Mouse (Mus musculus): ENCODE results near the gene Dst. TPM values are rescaled to one million over a fixed set of nuclear protein-coding genes. Genes with fewer than 3 reads are reported as not detected.
"Not testable (repeated sequence)": the region's sequence is repeated elsewhere in the genome, so short reads cannot be mapped to it uniquely, and the experiment has no call there.

Gene Dst
- polyA plus RNA-seq, 1 experiment from 2014 or later = 23.5 TPM

DNA sequence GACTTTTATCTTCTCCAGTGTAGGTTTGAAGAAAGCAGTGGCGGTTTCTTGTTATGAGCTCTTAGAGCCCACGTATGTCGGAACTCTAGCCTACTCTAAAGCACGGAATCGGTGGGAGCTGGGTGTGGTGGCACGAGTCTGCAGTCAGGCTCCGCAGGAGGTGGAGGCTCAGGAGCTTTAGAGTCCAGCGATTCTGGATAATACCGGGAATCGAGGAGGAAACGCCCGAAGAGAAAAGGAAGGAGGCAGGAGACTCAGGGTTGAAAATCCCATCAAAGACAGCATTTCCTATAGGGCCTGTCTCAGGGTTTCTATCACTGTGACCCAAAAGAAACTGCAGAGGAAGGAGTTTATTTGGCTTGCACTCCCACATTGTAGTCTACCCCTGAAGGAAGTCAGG, 151.2 kb downstream of the Dst start:
- peaks cover 18% of the 10 kb centered on the region for H3K4me1 ChIP-seq
- 89% methylated on average over 12 of the region's 12 CpGs for WGBS
- H3K27me3 ChIP-seq = no peaks in the 10 kb centered on the region
- no peak overlapping the region for H3K4me3 ChIP-seq
- no peak overlapping the region for H3K4me2 ChIP-seq (replicated peaks)
- H3K27ac ChIP-seq = no peak overlapping the region
- H3K36me3 ChIP-seq = no peaks in the 10 kb centered on the region
- no peak overlapping the region for H3K9ac ChIP-seq
- H3K9me3 ChIP-seq = no peaks in the 10 kb centered on the region
- no peak for ATAC-seq (ENCODE audit: low FRiP score, low read depth)

DNA sequence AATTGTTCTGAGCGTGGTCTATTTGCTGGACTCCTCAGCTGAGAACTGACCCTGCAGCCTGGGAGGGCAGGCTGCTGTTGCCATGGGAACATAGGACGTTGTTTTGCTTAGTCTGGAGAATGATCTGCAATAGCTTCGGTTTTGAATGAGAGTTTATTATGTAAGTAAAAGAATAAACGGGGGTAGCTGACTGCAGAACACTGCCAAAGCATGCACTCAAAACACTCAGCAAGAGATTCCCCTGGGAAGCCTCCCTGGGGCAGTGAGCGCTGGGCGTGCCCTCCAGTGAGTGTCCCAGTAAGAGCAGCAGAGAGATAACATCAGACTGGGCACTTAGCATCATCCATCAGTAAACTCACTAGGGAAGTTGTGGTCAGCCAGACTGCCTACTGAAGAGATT, 152.4 kb downstream of the Dst start:
- Histone ChIP-seq H3K27ac (no peak overlapping the region), H3K4me2 (replicated peaks) (no peak overlapping the region), H3K4me3 (no peak overlapping the region), H3K36me3 (no peaks in the 10 kb centered on the region), H3K9ac (no peak overlapping the region), H3K27me3 (no peaks in the 10 kb centered on the region), H3K9me3 (no peaks in the 10 kb centered on the region), H3K4me1 (peaks cover 18% of the 10 kb centered on the region)
- WGBS = 19% methylated on average over 6 of the region's 6 CpGs
- ATAC-seq (ENCODE audit: low FRiP score, low read depth) = no peak

- 19% methylated on average over 4 of the region's 4 CpGs for WGBS
- no peak overlapping the region; the same call in 1 of the 2 replicates for H3K4me2 ChIP-seq (replicated peaks)
Observed at GRCm38 (mm10) chr1:34061078-34061477, 153.1 kb downstream of the Dst start.

GRCm38 (mm10) chr1:34061860-34062259, 153.8 kb downstream of the Dst start:
- no peak overlapping the region for H3K4me3 ChIP-seq
- H3K9me3 ChIP-seq = no peaks in the 10 kb centered on the region
- WGBS = 64% methylated on average over 1 of the region's 1 CpGs
- ATAC-seq (ENCODE audit: low FRiP score, low read depth) = no peak
- no peak overlapping the region for H3K4me2 ChIP-seq (replicated peaks)
- H3K27ac ChIP-seq = no peak overlapping the region
- H3K4me1 ChIP-seq = peaks cover 18% of the 10 kb centered on the region
- H3K27me3 ChIP-seq = no peaks in the 10 kb centered on the region
- no peak overlapping the region for H3K9ac ChIP-seq
- H3K36me3 ChIP-seq = no peaks in the 10 kb centered on the region

More at GRCm38 (mm10) chr1:34061078-34061477, 153.1 kb downstream of the Dst start:
- no peak overlapping the region for H3K4me3 ChIP-seq
- ATAC-seq (ENCODE audit: low FRiP score, low read depth) = peak; percentile 52
- H3K9me3 ChIP-seq = no peaks in the 10 kb centered on the region
- no peak overlapping the region for H3K9ac ChIP-seq
- no peak overlapping the region for H3K27ac ChIP-seq
- peaks cover 18% of the 10 kb centered on the region for H3K4me1 ChIP-seq
- no peaks in the 10 kb centered on the region for H3K27me3 ChIP-seq
- H3K36me3 ChIP-seq = no peaks in the 10 kb centered on the region

DNA sequence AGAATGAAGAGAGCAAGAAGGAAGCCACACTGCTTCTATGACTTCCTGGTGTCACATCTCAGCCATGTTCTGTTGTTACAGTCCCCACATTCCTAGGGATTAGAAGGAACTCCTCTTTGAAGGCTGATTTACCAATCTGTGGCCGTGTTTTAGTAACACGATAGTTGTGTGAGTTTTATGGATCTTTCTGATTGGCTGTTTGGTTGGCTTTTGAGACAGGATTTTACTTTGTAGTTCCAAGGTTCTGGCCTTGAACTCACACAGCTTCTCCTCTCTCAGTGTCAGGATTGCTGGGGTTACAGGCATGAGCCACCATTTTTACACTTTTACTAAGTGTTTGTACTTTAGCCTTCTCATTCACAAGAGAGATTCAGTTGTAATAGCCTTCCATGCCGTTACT, 155.9 kb downstream of the Dst start:
- H3K4me2 ChIP-seq (replicated peaks) = no peak overlapping the region
- H3K9me3 ChIP-seq = no peaks in the 10 kb centered on the region
- no peak overlapping the region for H3K4me3 ChIP-seq
- no peaks in the 10 kb centered on the region for H3K27me3 ChIP-seq
- H3K27ac ChIP-seq = no peak overlapping the region
- peaks cover 18% of the 10 kb centered on the region for H3K4me1 ChIP-seq
- ATAC-seq (ENCODE audit: low FRiP score, low read depth) = no peak
- no peak overlapping the region for H3K9ac ChIP-seq
- WGBS = 36% methylated on average over 3 of the region's 3 CpGs
- no peaks in the 10 kb centered on the region for H3K36me3 ChIP-seq

DNA sequence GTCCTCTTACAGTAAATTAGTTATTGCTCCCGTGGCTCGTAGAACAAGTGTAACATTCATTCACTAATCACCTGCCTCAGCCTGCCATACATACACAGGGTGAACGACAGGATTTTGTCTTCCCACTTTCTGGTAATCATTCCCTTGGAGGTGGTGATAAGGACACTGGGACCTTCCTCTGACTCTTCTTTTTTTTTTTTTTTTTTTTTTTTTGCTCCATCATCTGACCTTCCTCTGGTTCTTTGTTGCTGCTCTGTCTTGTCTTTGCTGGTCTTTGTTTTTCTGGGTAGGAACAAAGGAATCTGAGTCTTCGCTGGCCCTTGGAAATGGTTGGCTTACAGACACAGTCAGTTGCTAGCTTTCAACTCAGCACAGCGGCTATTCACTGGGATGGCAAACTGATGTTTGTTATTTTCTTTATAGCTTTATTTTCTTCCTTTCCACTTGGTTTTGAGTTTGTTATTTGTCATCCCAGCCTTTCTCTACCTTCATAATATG, 157.6 kb downstream of the Dst start:
- Histone ChIP-seq H3K9me3 (no peaks in the 10 kb centered on the region), H3K27ac (no peak overlapping the region), H3K4me3 (no peak overlapping the region), H3K9ac (no peak overlapping the region), H3K4me1 (peaks cover 14% of the 10 kb centered on the region), H3K27me3 (no peaks in the 10 kb centered on the region), H3K4me2 (replicated peaks) (no peak overlapping the region), H3K36me3 (no peaks in the 10 kb centered on the region)
- no peak for ATAC-seq (ENCODE audit: low FRiP score, low read depth)
- 78% methylated on average over 5 of the region's 5 CpGs for WGBS

- H3K27me3 ChIP-seq; H3K27ac ChIP-seq; ATAC-seq (ENCODE audit: low FRiP score, low read depth): not testable (repeated sequence)
Observed at GRCm38 (mm10) chr1:34066401-34066800, 158.4 kb downstream of the Dst start.

DNA sequence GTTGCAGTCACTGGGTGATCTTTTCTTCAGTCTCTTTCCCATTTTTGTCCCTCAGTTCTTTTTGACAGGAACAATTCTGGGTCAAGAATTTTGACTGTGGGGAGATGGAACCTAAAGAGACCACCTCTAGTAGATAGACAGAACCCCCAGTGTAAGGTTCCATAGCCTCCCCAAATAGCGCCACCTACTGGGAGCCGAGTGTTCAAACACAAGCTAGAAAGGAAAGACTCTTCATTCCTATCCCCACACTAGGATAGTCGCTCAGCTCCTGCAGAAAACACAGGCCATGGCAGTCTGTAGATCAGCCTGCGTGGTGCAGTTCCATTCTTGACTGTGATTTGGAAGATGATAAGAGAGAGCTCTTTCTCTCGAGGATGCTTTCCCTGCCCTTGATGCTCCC, 160.3 kb downstream of the Dst start:
- Histone ChIP-seq H3K4me2 (replicated peaks) (no peak overlapping the region), H3K9ac (no peak overlapping the region)
- WGBS = 51% methylated on average over 5 of the region's 5 CpGs

More at GRCm38 (mm10) chr1:34066401-34066800, 158.4 kb downstream of the Dst start:
- not testable (repeated sequence) for H3K9ac ChIP-seq; H3K4me1 ChIP-seq; H3K4me2 ChIP-seq (replicated peaks); H3K9me3 ChIP-seq; H3K36me3 ChIP-seq; H3K4me3 ChIP-seq
- 94% methylated on average over 4 of the region's 4 CpGs for WGBS

GRCm38 (mm10) chr1:34069514-34070290, 161.7 kb downstream of the Dst start:
- Histone ChIP-seq H3K4me3 (no peak overlapping the region), H3K27me3 (no peaks in the 10 kb centered on the region), H3K9me3 (no peaks in the 10 kb centered on the region), H3K36me3 (no peaks in the 10 kb centered on the region), H3K27ac (no peak overlapping the region; the same call in 1 of the 2 replicates), H3K9ac (no peak overlapping the region), H3K4me1 (peaks cover 24% of the 10 kb centered on the region), H3K4me2 (replicated peaks) (no peak overlapping the region)
- no peak for ATAC-seq (ENCODE audit: low FRiP score, low read depth)
- WGBS = 84% methylated on average over 10 of the region's 10 CpGs

More for the DNA sequence above, 160.3 kb downstream of the Dst start:
- Histone ChIP-seq H3K4me3 (no peak overlapping the region), H3K9me3 (no peaks in the 10 kb centered on the region), H3K4me1 (peaks cover 17% of the 10 kb centered on the region), H3K27ac (no peak overlapping the region), H3K36me3 (no peaks in the 10 kb centered on the region), H3K27me3 (no peaks in the 10 kb centered on the region)
- ATAC-seq (ENCODE audit: low FRiP score, low read depth) = no peak

- Histone ChIP-seq H3K9ac (no peak overlapping the region), H3K4me2 (replicated peaks) (no peak overlapping the region), H3K36me3 (no peaks in the 10 kb centered on the region), H3K4me1 (peaks cover 29% of the 10 kb centered on the region), H3K9me3 (no peaks in the 10 kb centered on the region), H3K27me3 (no peaks in the 10 kb centered on the region), H3K27ac (no peak overlapping the region; the same call in 1 of the 2 replicates), H3K4me3 (no peak overlapping the region)
- ATAC-seq (ENCODE audit: low FRiP score, low read depth) = no peak
- WGBS = 61% methylated on average over 7 of the region's 7 CpGs
Observed at GRCm38 (mm10) chr1:34070474-34070873, 162.4 kb downstream of the Dst start.

GRCm38 (mm10) chr1:34070991-34071639, 163.1 kb downstream of the Dst start:
- Histone ChIP-seq H3K27me3 (no peaks in the 10 kb centered on the region), H3K9ac (no peak overlapping the region), H3K4me2 (replicated peaks) (no peak overlapping the region), H3K4me1 (peaks cover 31% of the 10 kb centered on the region), H3K36me3 (no peaks in the 10 kb centered on the region), H3K9me3 (no peaks in the 10 kb centered on the region), H3K4me3 (no peak overlapping the region), H3K27ac (no peak overlapping the region)
- WGBS = 84% methylated on average over 6 of the region's 6 CpGs
- no peak for ATAC-seq (ENCODE audit: low FRiP score, low read depth)

- no peak for ATAC-seq (ENCODE audit: low FRiP score, low read depth)
- WGBS = 77% methylated on average over 7 of the region's 7 CpGs
- no peaks in the 10 kb centered on the region for H3K27me3 ChIP-seq
- H3K4me1 ChIP-seq = peaks cover 40% of the 10 kb centered on the region
- H3K4me2 ChIP-seq (replicated peaks) = no peak overlapping the region
- no peak overlapping the region for H3K9ac ChIP-seq
- H3K36me3 ChIP-seq = no peaks in the 10 kb centered on the region
- H3K27ac ChIP-seq = no peak overlapping the region
- H3K4me3 ChIP-seq = no peak overlapping the region
- no peaks in the 10 kb centered on the region for H3K9me3 ChIP-seq
Observed at GRCm38 (mm10) chr1:34072262-34072661, 164.2 kb downstream of the Dst start.

Measured in limb, embryonic 13.5 days (tissue).